Mouse (Mus musculus) liver, embryonic 14.5 days (tissue): Measurements from ENCODE around the gene Slc39a9. TPM values are rescaled to one million over a fixed set of nuclear protein-coding genes. Genes with fewer than 3 reads are reported as not detected.

Source experiments
- ATAC-seq: fragments of 200-750 bp; cut with Nextera tagmentation; 2 replicates; pipeline ENCODE4 v1.8.0; 2017; ENCODE audit warnings: moderate number of reproducible peaks, mild to moderate bottlenecking, moderate library complexity; ENCODE audit not compliant: insufficient read depth
- DNase-seq, 3 experiments: peaks; one replicate each; pipeline ENCODE4 v3.0.0-alpha.2; 2012 to 2013; ENCODE audit warnings: low read depth in 3 of 3, low spot score in 3 of 3
- H3K27ac ChIP-seq: fragments of 300-500 bp; sonication (generic); 2 replicates; pipeline ENCODE4 v1.5.1; 2014; ENCODE audit warnings: moderate library complexity, mild to moderate bottlenecking, control low read depth, inconsistent platforms
- H3K27me3 ChIP-seq: fragments of 300-500 bp; sonication (generic); 2 replicates; pipeline ENCODE4 v1.6.1; 2014; ENCODE audit warnings: mild to moderate bottlenecking, low read length, moderate library complexity; ENCODE audit not compliant: control insufficient read depth, insufficient read depth
- H3K36me3 ChIP-seq: fragments of 300-500 bp; sonication (generic); replicated peaks from 2 replicates; pipeline ENCODE4 v1.6.1; 2014; ENCODE audit warnings: low read depth; ENCODE audit not compliant: control insufficient read depth, insufficient read depth
- H3K4me1 ChIP-seq, 2 experiments: fragments of 200-500 bp in 1 of 2; fragments of 300-500 bp in 1 of 2; sonication (generic) in 1 of 2; replicated peaks; 2 replicates each; pipeline ENCODE4 v1.6.1; 2012 to 2014; ENCODE audit warnings: antibody characterized with exemption in 1 of 2, inconsistent platforms in 1 of 2, low read length in 1 of 2; ENCODE audit not compliant: control insufficient read depth in 2 of 2, insufficient read depth in 2 of 2
- H3K4me2 ChIP-seq: fragments of 300-500 bp; sonication (generic); 2 replicates; pipeline ENCODE4 v1.6.1; 2014; ENCODE audit warnings: low read depth, mild to moderate bottlenecking, control low read depth, moderate library complexity
- H3K4me3 ChIP-seq, 2 experiments: fragments of 200-500 bp in 1 of 2; fragments of 300-500 bp in 1 of 2; sonication (generic) in 1 of 2; 2 replicates each; pipeline ENCODE4 v1.5.1; 2012 to 2014; ENCODE audit warnings: low read depth in 2 of 2, low read length in 2 of 2, mild to moderate bottlenecking in 2 of 2, control low read depth in 1 of 2, inconsistent platforms in 1 of 2, moderate library complexity in 1 of 2; ENCODE audit not compliant: insufficient read depth in 1 of 2
- H3K9ac ChIP-seq: fragments of 300-500 bp; sonication (generic); replicated peaks from 2 replicates; pipeline ENCODE4 v1.6.1; 2014; ENCODE audit warnings: mild to moderate bottlenecking, control low read depth, moderate library complexity
- H3K9me3 ChIP-seq: fragments of 300-500 bp; sonication (generic); 2 replicates; pipeline ENCODE4 v1.6.1; 2016; ENCODE audit warnings: low read length, mixed read lengths; ENCODE audit not compliant: control insufficient read depth
- CTCF ChIP-seq: IDR thresholded peaks from 2 replicates; pipeline ENCODE4 v1.5.1; 2016; ENCODE audit warnings: antibody characterized with exemption, low read depth, control low read depth
- EP300 ChIP-seq: IDR thresholded peaks from 2 replicates; pipeline ENCODE4 v1.6.1; 2016; ENCODE audit warnings: antibody characterized with exemption, low read depth
- WGBS: fragments of 180-500 bp; shearing (Covaris S2); extraction: QIAGEN DNeasy Blood & Tissue Kit; methylation state at CpG from one replicate; pipeline ENCODE4 v1.1.7; 2014; ENCODE audit not compliant: insufficient replicate concordance; 5-methylcytosine and 5-hydroxymethylcytosine counted together
- polyA plus RNA-seq, 2 experiments: library from polyadenylated mRNA; depleted of rRNA in 1 of 2; stranded (reverse) in 1 of 2; unstranded in 1 of 2; fragments of >200 nt; fragmentation: Nextera tagmentation in 1 of 2; extraction: Ambion mirVana in 1 of 2; gene quantifications; 2 replicates each; pipeline versions ENCODE4 v1.2.1 to v1.2.3; 2012 to 2014

Gene Slc39a9
- polyA plus RNA-seq, 2 experiments, result 9.6 to 10.1 TPM

DNA sequence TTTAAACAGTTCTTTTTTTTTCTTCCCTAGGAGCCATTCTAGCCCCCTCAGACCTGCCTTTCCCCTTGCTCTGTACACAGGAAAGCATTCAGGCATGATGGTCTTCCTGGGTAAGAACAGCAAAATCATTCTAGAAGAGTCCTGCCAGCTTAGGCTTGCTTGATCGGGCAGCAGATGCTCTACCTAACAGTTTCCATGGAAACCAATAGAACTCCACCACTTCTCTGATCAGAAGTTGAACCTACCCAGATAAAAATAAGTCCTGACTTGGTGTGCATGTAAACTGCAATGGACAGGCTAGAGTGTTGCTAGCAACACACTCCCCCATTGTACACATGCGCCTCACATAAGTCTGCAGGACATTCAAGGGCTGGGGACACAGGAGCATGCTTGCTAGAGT, 39.5 kb upstream of the Slc39a9 start:
- Histone ChIP-seq H3K9ac (no peak overlapping the region), H3K4me1 (peaks cover 0 to 18% of the 10 kb centered on the region in 2 experiments; a peak in 2 of 4 replicates), H3K4me2 (no peak overlapping the region), H3K9me3 (no peaks in the 10 kb centered on the region), H3K27me3 (no peaks in the 10 kb centered on the region), H3K27ac (no peak overlapping the region), H3K36me3 (no peaks in the 10 kb centered on the region), H3K4me3 (no peak overlapping the region)
- DNase-seq (no peak), ATAC-seq (no peak)
- whole genome bisulfite sequencing, result 78% methylated on average over 2 of the region's 2 CpGs
- TF ChIP-seq EP300 (no peak), CTCF (no peak)

DNA sequence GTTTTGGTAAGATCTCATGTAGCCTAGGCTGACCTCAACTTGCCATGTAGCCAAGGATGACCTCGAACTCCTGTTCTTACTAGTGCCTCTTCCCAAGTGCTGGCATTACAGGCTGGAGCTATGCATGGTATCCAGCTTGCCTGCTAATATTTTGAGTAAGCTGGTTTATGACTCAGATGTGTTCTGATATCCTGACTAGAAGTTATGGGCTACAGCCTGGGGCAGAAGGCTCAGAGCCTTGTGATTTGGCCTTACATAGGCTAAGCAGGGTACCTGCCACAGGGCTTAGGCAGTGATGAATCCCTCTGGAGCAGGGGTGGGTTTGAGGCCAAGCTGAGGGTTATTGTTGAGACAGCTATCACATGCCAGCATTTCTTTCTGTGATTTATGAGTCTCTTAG, 35.1 kb upstream of the Slc39a9 start:
- ATAC-seq, result no peak
- 44% methylated on average over 1 of the region's 1 CpGs for WGBS
- TF ChIP-seq EP300, result no peak
- TF ChIP-seq CTCF, result no peak

DNA sequence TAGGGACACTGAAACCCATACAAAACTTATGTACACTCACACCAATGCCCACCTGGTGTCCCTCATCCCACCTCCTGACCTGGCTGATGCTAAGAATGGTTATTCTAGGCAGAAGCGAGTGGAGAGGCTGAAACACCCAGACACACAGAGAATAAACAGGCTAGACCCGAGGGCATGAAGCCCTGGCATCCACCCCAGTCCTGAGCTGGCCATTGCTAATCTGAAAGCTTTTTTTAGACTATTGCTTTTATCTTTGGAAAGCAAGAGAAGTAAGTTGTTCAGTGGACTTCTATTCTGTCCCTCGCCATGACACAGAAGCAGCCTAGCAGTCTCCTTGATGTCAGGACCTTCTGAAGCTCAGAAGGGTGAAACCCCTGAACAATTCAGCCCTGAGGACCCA, 33.8 kb upstream of the Slc39a9 start:
- 44% methylated on average over 3 of the region's 3 CpGs for WGBS
- no peaks in the 10 kb centered on the region for H3K9me3 ChIP-seq
- no peaks in the 10 kb centered on the region for H3K4me1 ChIP-seq
- TF ChIP-seq EP300, result no peak
- TF ChIP-seq CTCF, result no peak
- no peak overlapping the region for H3K27ac ChIP-seq
- no peak overlapping the region for H3K4me2 ChIP-seq
- no peaks in the 10 kb centered on the region for H3K36me3 ChIP-seq
- no peak for DNase-seq
- H3K4me3 ChIP-seq, result no peak overlapping the region
- ATAC-seq, result no peak
- no peaks in the 10 kb centered on the region for H3K27me3 ChIP-seq
- no peak overlapping the region for H3K9ac ChIP-seq

More for the DNA sequence above, 35.1 kb upstream of the Slc39a9 start:
- no peak for DNase-seq
- Histone ChIP-seq H3K36me3 (no peaks in the 10 kb centered on the region), H3K4me3 (no peak overlapping the region), H3K9ac (no peak overlapping the region), H3K4me2 (no peak overlapping the region), H3K9me3 (no peaks in the 10 kb centered on the region), H3K4me1 (peaks cover 0 to 7% of the 10 kb centered on the region in 2 experiments; a peak in 1 of 4 replicates), H3K27me3 (no peaks in the 10 kb centered on the region), H3K27ac (no peak overlapping the region)

DNA sequence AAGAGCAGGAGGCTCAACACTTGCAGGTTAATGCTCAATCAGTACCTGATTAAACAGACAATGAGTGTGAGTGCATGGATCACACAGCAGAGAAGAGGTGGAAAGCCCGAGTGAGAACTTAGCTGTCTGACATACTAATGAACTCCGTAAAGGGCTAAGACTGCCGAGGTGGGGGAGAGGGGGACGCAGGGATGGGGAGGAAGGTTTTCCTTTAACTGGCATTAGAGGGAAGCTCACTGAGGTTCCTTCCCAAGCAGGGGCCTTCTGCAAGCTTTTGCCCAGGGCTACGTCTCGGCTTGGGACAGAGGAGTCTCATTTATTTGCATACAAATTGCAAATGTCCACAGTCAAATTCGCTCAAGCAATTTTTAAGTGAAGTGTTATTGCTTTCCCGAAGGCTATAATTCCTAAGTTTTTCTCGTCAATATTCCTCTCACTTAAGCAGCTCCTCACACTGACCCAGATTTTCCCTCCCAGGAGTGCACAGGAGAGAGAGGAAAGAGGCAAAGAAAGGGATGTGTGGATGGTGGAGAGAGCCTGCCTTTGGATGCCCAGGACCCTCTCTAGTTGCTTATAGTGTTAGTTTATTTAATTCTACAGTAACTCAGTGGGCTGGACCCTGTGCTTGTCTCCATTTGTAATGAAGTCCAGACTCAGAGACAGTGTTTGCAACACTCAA, 31.4 kb upstream of the Slc39a9 start:
- H3K9me3 ChIP-seq, result no peaks in the 10 kb centered on the region
- ATAC-seq (no peak), DNase-seq (no peak)
- H3K9ac ChIP-seq, result no peak overlapping the region
- no peak for TF ChIP-seq CTCF
- TF ChIP-seq EP300, result no peak
- no peak overlapping the region for H3K4me2 ChIP-seq
- H3K36me3 ChIP-seq, result no peaks in the 10 kb centered on the region
- no peak overlapping the region for H3K27ac ChIP-seq
- no peak overlapping the region for H3K4me3 ChIP-seq
- no peaks in the 10 kb centered on the region for H3K4me1 ChIP-seq
- WGBS, result 51% methylated on average over 9 of the region's 9 CpGs
- H3K27me3 ChIP-seq, result no peaks in the 10 kb centered on the region

DNA sequence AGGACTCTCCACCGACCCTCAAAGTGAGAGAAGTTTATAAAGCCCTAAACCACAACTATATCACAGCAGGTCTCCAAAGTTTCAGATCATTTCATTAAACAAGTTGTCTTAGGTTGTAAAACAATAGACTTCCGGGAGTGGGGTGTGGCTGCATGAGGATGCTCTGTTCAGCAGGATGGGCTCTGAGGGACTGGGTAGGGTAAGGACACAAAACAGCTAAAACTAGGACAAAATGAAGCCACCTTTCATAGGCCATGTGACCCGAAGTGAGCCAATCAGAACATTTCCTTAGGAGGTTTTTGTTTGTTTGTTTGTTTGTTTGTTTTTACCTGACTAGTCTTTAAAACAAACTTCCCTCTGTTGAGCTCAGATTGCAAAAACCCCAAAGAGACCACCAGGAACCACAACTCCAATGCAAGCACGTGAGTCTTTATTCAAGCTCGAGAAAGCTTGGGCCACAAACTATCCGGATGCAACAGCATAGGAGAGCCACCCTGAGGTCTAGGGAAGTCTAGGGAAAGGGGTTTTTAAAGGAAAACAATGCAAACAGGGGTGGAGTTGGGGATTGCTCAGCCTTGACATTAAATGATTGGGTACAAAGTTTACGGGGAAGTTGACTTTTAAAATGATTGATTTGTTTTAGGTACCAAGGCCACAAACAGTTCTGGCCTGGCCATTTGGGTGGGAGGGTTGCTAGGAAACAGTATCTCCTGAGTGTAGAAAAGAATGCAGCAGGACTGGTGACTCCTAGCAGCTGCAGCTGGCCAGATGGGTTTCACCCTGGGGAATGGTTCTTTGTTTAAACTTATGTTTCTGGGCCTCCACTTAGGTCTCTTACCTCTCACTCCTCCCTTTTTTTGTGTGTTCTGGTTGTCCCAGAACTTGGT, 28.1 kb upstream of the Slc39a9 start:
- no peak overlapping the region for H3K27ac ChIP-seq
- TF ChIP-seq EP300 (no peak), CTCF (no peak)
- H3K9me3 ChIP-seq, result no peaks in the 10 kb centered on the region
- no peaks in the 10 kb centered on the region for H3K4me1 ChIP-seq
- H3K36me3 ChIP-seq, result no peaks in the 10 kb centered on the region
- no peak overlapping the region for H3K4me2 ChIP-seq
- ATAC-seq, result no peak
- 38% methylated on average over 7 of the region's 7 CpGs for WGBS
- no peak overlapping the region for H3K9ac ChIP-seq
- no peaks in the 10 kb centered on the region for H3K27me3 ChIP-seq
- DNase-seq, result no peak
- H3K4me3 ChIP-seq, result no peak overlapping the region
